Mouse (Mus musculus) cerebellum, postnatal 36 days (tissue): ENCODE data around the gene Cmc1.

Experiments
- DNase-seq, 2 experiments: peaks; one replicate each; pipeline ENCODE4 v3.0.0; 2021 to 2022; ENCODE audit warnings: mixed read lengths in 2 of 2

Cmc1 gene

DNA sequence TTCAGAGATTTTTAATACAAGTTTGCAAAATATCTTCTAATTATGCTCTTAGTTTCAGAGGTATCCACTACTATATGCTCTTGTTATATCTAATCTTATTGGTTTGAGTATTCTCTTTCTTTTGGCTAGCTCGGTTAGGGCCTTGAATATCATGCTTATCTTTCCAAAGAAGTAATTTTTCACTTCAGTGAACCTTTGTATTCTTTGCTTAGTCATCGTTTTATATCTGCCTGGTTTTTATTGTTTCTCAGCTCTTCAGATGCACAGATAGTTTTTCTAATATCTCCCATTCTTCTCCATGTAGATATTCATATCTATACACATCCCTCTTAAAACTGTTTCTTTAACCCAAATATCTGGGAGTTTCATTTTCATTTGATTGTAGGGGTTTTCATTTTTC is 125.0 kb downstream of the Cmc1 start:
- DNase-seq, result no peak
